Mouse (Mus musculus) heart, adult 2 months (tissue): Measurements from ENCODE around the gene Snx1.

Source experiments
- CTCF ChIP-seq: fragments of 200-600 bp; IDR thresholded peaks from 2 replicates; pipeline ENCODE4 v1.8.1; 2022; ENCODE audit warnings: antibody characterized with exemption, mild to moderate bottlenecking, moderate library complexity
- POLR2A ChIP-seq: fragments of 200-500 bp; IDR thresholded peaks from 2 replicates; pipeline ENCODE4 v1.6.1; 2011; ENCODE audit warnings: mild to moderate bottlenecking, low read depth, low read length, control low read depth; ENCODE audit not compliant: insufficient read depth

- TF ChIP-seq POLR2A (no peak), CTCF (no peak)
These were observed 64.7 kb downstream of the Snx1 start for GRCm38 (mm10) chr9:66061656-66062055.
